Mouse (Mus musculus) liver, adult 2 months (tissue): ENCODE measurements around the gene Creb3l1. TPM values are rescaled to one million over a fixed set of nuclear protein-coding genes. Genes with fewer than 3 reads are reported as not detected.
A peak's percentile ranks its signal among the peaks of the same experiment; 100 is the strongest.

Experiments
- DNase-seq: peaks from one replicate; pipeline ENCODE4 v3.0.0-alpha.2; 2011; ENCODE audit warnings: low read depth, low spot score; ENCODE audit errors: extremely low read depth
- H3K27ac ChIP-seq: fragments of 200-500 bp; replicated peaks from 2 replicates; pipeline ENCODE4 v1.5.1; 2012; ENCODE audit warnings: low read depth, mild to moderate bottlenecking, control low read depth, inconsistent platforms, low read length; ENCODE audit not compliant: insufficient read depth
- H3K27me3 ChIP-seq: fragments of 200-500 bp; 2 replicates; pipeline ENCODE4 v1.6.1; 2012; ENCODE audit warnings: mild to moderate bottlenecking, moderate library complexity, low read length, inconsistent platforms; ENCODE audit not compliant: control insufficient read depth, insufficient read depth
- H3K36me3 ChIP-seq: fragments of 200-500 bp; 2 replicates; pipeline ENCODE4 v1.6.1; 2012; ENCODE audit warnings: low read length, inconsistent platforms; ENCODE audit not compliant: control insufficient read depth, insufficient read depth
- H3K4me1 ChIP-seq: fragments of 200-500 bp; 2 replicates; pipeline ENCODE4 v1.6.1; 2011; ENCODE audit warnings: low read length; ENCODE audit not compliant: control insufficient read depth, insufficient read depth
- H3K4me3 ChIP-seq: fragments of 200-500 bp; 2 replicates; pipeline ENCODE4 v1.5.1; 2011; ENCODE audit warnings: low read depth, mild to moderate bottlenecking, control low read depth, low read length, moderate library complexity; ENCODE audit not compliant: insufficient read depth
- H3K79me2 ChIP-seq: fragments of 200-500 bp; 2 replicates; pipeline ENCODE4 v1.6.1; 2012; ENCODE audit warnings: inconsistent platforms, mild to moderate bottlenecking, low read length, moderate library complexity; ENCODE audit not compliant: control insufficient read depth, insufficient read depth
- H3K9ac ChIP-seq: fragments of 200-500 bp; 2 replicates; pipeline ENCODE4 v1.6.1; 2012; ENCODE audit warnings: low read depth, mild to moderate bottlenecking, control low read depth, inconsistent platforms, low read length
- CTCF ChIP-seq: fragments of 200-500 bp; IDR thresholded peaks from 2 replicates; pipeline ENCODE4 v1.5.1; 2011; ENCODE audit warnings: low read depth, low read length, control low read depth
- POLR2A ChIP-seq: fragments of 200-500 bp; IDR thresholded peaks from 2 replicates; pipeline ENCODE4 v1.6.1; 2011; ENCODE audit warnings: low read length, control low read depth; ENCODE audit not compliant: insufficient read depth; ENCODE audit errors: extremely low read depth
- WGBS: fragments of 180-500 bp; shearing (Covaris S2); methylation state at CpG from one replicate; pipeline ENCODE4 v1.1.7; 2018; 5-methylcytosine and 5-hydroxymethylcytosine counted together
- polyA plus RNA-seq: library from polyadenylated mRNA; depleted of rRNA; stranded (reverse); fragments of >200 nt; gene quantifications from 2 replicates; pipeline ENCODE4 v1.2.3, GENCODE M21; 2012
- total RNA-seq: library from RNA; depleted of rRNA; stranded (reverse); fragments of >200 nt; gene quantifications from 2 replicates; pipeline ENCODE4 v1.2.3, GENCODE M21; 2014

Gene Creb3l1
- total and polyA plus RNA-seq, 2 experiments, result 0.18 to 0.40 TPM

GRCm38 (mm10) chr2:91958701-91959457, 65.4 kb downstream of the Creb3l1 start:
- no peak overlapping the region for H3K27ac ChIP-seq
- H3K9ac ChIP-seq, result no peak overlapping the region
- TF ChIP-seq CTCF (peak; percentile 84), POLR2A (no peak)
- peaks cover 41% of the 10 kb centered on the region; the same call in 1 of the 2 replicates for H3K79me2 ChIP-seq
- peaks cover 37% of the 10 kb centered on the region for H3K4me1 ChIP-seq
- H3K4me3 ChIP-seq, result no peak overlapping the region
- no peaks in the 10 kb centered on the region for H3K27me3 ChIP-seq
- no peak for DNase-seq
- WGBS, result 49% methylated on average over 10 of the region's 10 CpGs
- no peaks in the 10 kb centered on the region for H3K36me3 ChIP-seq

GRCm38 (mm10) chr2:91958049-91958448, 66.3 kb downstream of the Creb3l1 start:
- WGBS, result 83% methylated on average over 8 of the region's 8 CpGs
- no peak overlapping the region for H3K9ac ChIP-seq

GRCm38 (mm10) chr2:91957096-91957495, 67.2 kb downstream of the Creb3l1 start:
- no peak overlapping the region for H3K4me3 ChIP-seq
- DNase-seq, result no peak
- TF ChIP-seq CTCF (no peak), POLR2A (no peak)
- 22% methylated on average over 4 of the region's 4 CpGs for WGBS
- H3K36me3 ChIP-seq, result no peaks in the 10 kb centered on the region
- H3K27ac ChIP-seq, result no peak overlapping the region
- no peak overlapping the region for H3K9ac ChIP-seq
- H3K27me3 ChIP-seq, result no peaks in the 10 kb centered on the region
- peaks cover 48% of the 10 kb centered on the region; the same call in 1 of the 2 replicates for H3K79me2 ChIP-seq
- H3K4me1 ChIP-seq, result peaks cover 34% of the 10 kb centered on the region

More at GRCm38 (mm10) chr2:91958049-91958448, 66.3 kb downstream of the Creb3l1 start:
- TF ChIP-seq CTCF (no peak), POLR2A (no peak)
- Histone ChIP-seq H3K79me2 (peaks cover 47% of the 10 kb centered on the region; the same call in 1 of the 2 replicates), H3K4me1 (peaks cover 40% of the 10 kb centered on the region), H3K27ac (no peak overlapping the region), H3K27me3 (no peaks in the 10 kb centered on the region), H3K36me3 (no peaks in the 10 kb centered on the region), H3K4me3 (no peak overlapping the region)
- no peak for DNase-seq

- Histone ChIP-seq H3K79me2 (peaks cover 40% of the 10 kb centered on the region; the same call in 1 of the 2 replicates), H3K4me3 (no peak overlapping the region), H3K9ac (no peak overlapping the region), H3K27ac (no peak overlapping the region), H3K4me1 (peaks cover 29% of the 10 kb centered on the region), H3K36me3 (no peaks in the 10 kb centered on the region), H3K27me3 (no peaks in the 10 kb centered on the region)
- DNase-seq, result no peak
- TF ChIP-seq CTCF, result no peak
- no peak for TF ChIP-seq POLR2A
- WGBS, result 74% methylated on average over 6 of the region's 6 CpGs
Observed at GRCm38 (mm10) chr2:91955875-91956274, 68.4 kb downstream of the Creb3l1 start.

- Histone ChIP-seq H3K79me2 (peaks cover 35% of the 10 kb centered on the region; the same call in 1 of the 2 replicates), H3K4me1 (peaks cover 32% of the 10 kb centered on the region)
- TF ChIP-seq CTCF, result no peak
- TF ChIP-seq POLR2A, result no peak
Observed at GRCm38 (mm10) chr2:91955121-91955591, 69.1 kb downstream of the Creb3l1 start.

GRCm38 (mm10) chr2:91953825-91954224, 70.5 kb downstream of the Creb3l1 start:
- H3K9ac ChIP-seq, result no peak overlapping the region

More at GRCm38 (mm10) chr2:91955121-91955591, 69.1 kb downstream of the Creb3l1 start:
- no peak overlapping the region; the same call in 1 of the 2 replicates for H3K27ac ChIP-seq
- H3K9ac ChIP-seq, result no peak overlapping the region
- DNase-seq, result no peak
- no peaks in the 10 kb centered on the region for H3K27me3 ChIP-seq
- H3K4me3 ChIP-seq, result no peak overlapping the region
- WGBS, result 15% methylated on average over 4 of the region's 4 CpGs
- H3K36me3 ChIP-seq, result no peaks in the 10 kb centered on the region

More at GRCm38 (mm10) chr2:91953825-91954224, 70.5 kb downstream of the Creb3l1 start:
- no peaks in the 10 kb centered on the region for H3K36me3 ChIP-seq
- no peak overlapping the region for H3K4me3 ChIP-seq
- peaks cover 31% of the 10 kb centered on the region for H3K4me1 ChIP-seq
- no peak for TF ChIP-seq CTCF
- no peak for TF ChIP-seq POLR2A
- peaks cover 40% of the 10 kb centered on the region; the same call in 1 of the 2 replicates for H3K79me2 ChIP-seq
- H3K27me3 ChIP-seq, result no peaks in the 10 kb centered on the region
- WGBS, result 14% methylated on average over 5 of the region's 5 CpGs
- no peak overlapping the region for H3K27ac ChIP-seq
- DNase-seq, result peak; percentile 42
